Mouse (Mus musculus): Measurements from ENCODE around the gene Mecr.

Mecr gene

GRCm38 (mm10) chr4:131897787-131898186, 54.5 kb downstream of the Mecr start:
- DNase-seq = no peak

DNA sequence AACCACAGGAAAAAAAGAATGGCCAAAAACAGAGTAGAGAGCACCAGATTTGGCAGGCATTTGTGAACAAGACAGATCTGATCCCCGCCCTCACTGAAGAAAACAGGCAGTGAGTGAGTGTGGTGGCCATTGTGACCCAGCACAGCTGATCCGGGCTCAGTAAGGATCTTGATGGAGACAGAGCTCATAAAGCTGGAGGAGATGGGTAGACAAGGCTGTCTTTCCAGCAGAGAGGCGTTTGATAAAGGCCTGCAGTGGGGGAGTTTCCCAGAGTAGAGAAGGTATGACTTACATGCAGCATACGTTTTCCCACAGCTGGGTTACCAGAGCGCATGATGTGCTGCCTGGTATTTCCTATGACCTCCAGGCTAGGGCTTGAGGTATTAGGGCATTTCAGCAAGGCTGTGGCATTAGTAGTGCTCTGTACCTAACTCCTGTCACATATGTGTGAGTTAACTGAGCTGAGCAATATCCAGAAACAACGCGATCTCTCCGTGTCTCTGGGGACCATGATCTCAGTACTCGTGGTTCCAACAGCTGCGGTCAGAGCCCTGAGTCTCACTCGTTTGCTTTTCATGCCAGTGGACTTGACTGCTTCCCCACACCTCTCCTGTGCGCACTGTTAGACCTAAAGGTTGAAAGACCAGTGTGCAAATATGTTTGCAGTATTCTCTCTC, 55.4 kb downstream of the Mecr start:
- DNase-seq = no peak

GRCm38 (mm10) chr4:131899180-131899554, 55.9 kb downstream of the Mecr start:
- no peak for DNase-seq

DNA sequence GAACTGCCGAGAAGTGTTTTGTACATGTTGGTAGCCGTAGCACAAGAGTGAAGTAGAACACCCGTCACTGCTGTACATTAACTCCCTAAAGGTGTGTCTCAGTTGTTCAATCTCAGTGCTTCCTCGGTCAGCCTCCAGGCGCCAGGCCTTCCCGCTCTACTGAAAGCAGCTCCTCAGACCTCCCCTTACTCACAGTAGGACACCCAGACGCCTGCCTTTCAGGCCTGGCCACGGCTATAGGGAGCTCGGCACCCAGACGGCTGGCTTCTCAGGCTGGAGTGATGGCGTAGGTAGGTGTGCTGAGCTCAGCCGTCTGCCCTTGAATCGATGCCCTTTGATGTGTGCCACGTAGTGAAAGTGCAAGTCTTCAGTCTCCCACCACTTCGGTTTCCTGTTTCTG, 57.8 kb downstream of the Mecr start:
- no peak for DNase-seq

GRCm38 (mm10) chr4:131904478-131904877, 61.2 kb downstream of the Mecr start:
- peak; percentile 49 for DNase-seq

GRCm38 (mm10) chr4:131906423-131906822, 63.2 kb downstream of the Mecr start:
- DNase-seq = no peak

- DNase-seq = peak; percentile 23
Observed at GRCm38 (mm10) chr4:131907912-131908311, 64.6 kb downstream of the Mecr start.

- DNase-seq = no peak
Observed at GRCm38 (mm10) chr4:131910237-131910994, 67.1 kb downstream of the Mecr start.

DNA sequence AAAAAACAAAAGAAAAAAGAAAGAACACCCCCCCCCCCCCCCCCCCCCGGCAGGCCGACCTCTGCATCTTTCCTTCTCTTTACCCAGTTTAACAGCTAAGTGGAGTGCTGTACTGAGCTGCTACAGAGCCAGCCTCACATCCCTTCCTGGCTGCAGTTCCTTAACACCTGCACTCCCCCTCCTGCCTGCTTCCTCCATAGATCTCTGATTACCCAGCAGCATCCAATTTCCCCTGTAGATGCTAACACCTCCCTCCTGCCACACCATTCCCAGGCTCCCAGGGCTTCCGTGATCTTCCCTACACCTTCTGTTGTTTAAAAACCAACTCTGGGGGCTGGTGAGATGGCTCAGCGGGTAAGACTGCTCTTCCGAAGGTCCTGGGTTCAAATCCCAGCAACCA, 68.3 kb downstream of the Mecr start:
- DNase-seq = no peak

DNA sequence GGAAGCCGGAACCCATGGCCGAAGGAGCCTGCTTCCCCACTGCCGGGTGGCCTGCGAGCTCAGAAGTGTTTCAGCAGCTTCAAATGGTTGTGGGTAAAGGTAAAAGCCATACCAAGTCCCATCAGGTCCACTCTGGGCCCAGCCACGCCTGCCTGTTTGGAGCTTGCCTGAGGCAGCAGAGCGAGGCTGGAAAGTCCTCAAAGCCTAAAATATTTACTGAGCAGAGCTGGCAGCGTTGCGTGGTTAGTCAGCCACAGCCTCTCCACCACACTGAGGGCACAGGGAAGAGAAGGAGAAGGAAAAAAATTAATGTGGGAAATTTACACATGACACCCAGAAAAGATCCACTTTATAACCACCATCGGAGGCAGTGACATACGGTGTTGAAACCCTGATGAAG, 70.3 kb downstream of the Mecr start:
- no peak for DNase-seq

DNA sequence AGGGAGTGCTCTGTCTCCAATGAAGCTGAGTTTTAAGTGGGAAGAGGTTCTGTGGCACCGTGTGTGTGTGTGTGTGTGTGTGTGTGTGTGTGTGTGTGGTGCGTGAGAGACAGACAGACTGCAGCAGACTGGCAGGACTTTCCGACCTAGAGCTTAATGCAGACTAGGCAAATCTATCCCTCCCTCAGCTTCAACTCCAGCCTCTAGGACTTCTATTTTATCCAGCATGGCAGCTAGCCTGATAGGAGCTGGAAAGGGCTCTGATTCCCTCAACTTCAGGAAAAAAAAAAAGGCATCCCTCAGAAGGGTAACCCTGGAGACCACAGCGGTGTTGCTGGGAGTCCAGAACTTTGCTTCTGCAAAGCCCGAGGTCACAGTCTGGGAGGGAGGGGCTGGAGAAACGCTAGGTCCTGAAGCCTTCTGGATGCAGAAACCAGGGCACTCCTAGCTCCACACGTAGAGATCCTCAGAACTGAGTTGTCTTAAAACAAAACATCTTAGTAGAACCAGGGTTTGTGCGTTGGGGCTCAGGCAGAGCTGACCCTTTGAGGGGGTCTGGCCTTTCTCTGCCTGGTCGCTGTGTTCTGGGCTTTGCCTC, 70.9 kb downstream of the Mecr start:
- DNase-seq = no peak

- DNase-seq = no peak
Observed at GRCm38 (mm10) chr4:131914891-131915469, 71.7 kb downstream of the Mecr start.

- no peak for DNase-seq
Observed at GRCm38 (mm10) chr4:131915821-131916328, 72.6 kb downstream of the Mecr start.

DNA sequence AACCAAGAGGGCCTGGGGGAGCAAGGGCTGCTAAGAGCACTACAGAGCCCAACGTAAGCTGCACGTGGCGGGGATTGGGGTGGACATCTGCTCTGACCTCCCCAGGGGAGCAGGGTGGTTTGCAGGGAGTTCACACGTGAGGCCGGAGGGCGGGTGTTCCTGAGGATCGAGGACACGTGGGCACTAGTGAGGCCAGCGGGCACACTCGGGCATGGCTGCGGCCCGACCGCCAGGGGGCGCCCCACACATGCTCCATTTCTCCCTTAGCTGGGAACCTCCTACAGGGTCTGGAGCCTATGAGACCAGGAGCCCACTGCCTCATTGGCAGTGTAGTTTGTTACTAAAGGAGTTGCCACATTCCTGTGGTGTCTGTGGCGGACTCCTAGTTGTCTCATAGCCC, 73.2 kb downstream of the Mecr start:
- DNase-seq = peak; percentile 75

DNA sequence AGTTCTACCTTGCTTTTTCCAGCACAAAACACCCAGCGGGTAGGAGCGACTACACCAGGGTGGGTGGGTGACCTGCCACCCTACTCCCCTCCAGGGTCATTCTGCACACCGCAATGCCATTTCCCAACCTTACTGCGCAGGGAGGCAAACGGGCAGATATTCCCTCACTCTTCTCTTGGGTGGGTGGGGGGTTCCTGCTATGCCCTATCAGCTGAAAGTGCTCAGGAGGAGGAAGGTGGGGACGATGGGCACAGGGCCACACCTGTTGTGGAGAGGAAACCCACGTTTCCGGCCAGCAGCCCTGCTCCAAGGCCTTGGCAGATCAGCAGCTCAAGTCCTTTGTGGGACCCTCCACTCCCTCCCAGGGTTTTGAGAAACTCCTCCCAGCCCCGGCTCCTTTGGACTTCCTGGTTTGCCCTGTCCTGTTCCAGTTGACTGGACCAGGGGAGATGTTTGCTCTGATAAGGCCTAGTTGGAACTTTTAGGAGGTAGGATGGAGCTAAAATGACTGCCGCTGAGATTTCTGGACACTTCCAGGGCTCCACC, 73.8 kb downstream of the Mecr start:
- DNase-seq = no peak
